Mouse (Mus musculus): ENCODE results near the gene Hsf4. TPM values are rescaled to one million over a fixed set of nuclear protein-coding genes. Genes with fewer than 3 reads are reported as not detected.
A peak's percentile ranks its signal among the peaks of the same experiment; 100 is the strongest.

Gene Hsf4
- polyA plus RNA-seq, 1 experiment from 2014 or later, result not detected

DNA sequence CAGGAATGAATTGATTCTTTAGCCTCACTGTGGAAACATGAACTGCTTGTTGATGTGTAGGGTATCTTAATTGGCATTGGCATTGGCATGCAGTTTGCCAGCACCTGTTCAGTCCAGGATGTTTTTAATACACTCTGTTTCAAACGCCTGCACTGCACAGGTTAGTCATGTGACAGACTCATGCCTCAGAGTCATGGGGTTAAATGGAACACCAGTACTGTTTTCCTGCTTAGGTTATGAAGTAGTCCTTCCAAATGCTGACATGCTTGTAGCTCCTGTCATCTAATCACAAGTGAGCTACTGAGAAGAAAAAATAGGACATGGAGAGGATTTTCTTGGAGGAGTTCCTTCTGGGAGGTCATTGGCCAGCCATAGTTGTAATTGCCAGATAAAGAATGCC is 34.4 kb upstream of the Hsf4 start:
- Histone ChIP-seq H3K9ac (ENCODE audit: low read depth, low read length) (no peak overlapping the region), H3K27ac (ENCODE audit: low read depth, low read length) (no peak overlapping the region), H3K4me3 (ENCODE audit: low read depth, low read length) (no peak overlapping the region), H3K4me1 (ENCODE audit: control insufficient read depth, insufficient read depth, low read length) (no peaks in the 10 kb centered on the region), H3K9me3 (replicated peaks; ENCODE audit: control insufficient read depth, low read length) (no peaks in the 10 kb centered on the region), H3K27me3 (ENCODE audit: control insufficient read depth, insufficient read depth, low read length) (no peaks in the 10 kb centered on the region), H3K36me3 (ENCODE audit: control insufficient read depth, insufficient read depth, low read length) (peaks cover 15% of the 10 kb centered on the region), H3K4me2 (no peak overlapping the region)
- 67% methylated on average over 1 of the region's 1 CpGs for WGBS (ENCODE audit: insufficient replicate concordance)
- no peak for ATAC-seq (replicated peaks; ENCODE audit: insufficient number of reproducible peaks, low FRiP score, low TSS enrichment)

- no peak for ATAC-seq (replicated peaks; ENCODE audit: insufficient number of reproducible peaks, low FRiP score, low TSS enrichment)
- H3K9ac ChIP-seq (ENCODE audit: low read depth, low read length), result no peak overlapping the region
- H3K4me1 ChIP-seq (ENCODE audit: control insufficient read depth, insufficient read depth, low read length), result no peaks in the 10 kb centered on the region
- no peaks in the 10 kb centered on the region for H3K27me3 ChIP-seq (ENCODE audit: control insufficient read depth, insufficient read depth, low read length)
- H3K9me3 ChIP-seq (replicated peaks; ENCODE audit: control insufficient read depth, low read length), result no peaks in the 10 kb centered on the region
- WGBS (ENCODE audit: insufficient replicate concordance), result 91% methylated on average over 14 of the region's 14 CpGs
- H3K4me2 ChIP-seq, result no peak overlapping the region
- no peak overlapping the region for H3K4me3 ChIP-seq (ENCODE audit: low read depth, low read length)
- no peak overlapping the region for H3K27ac ChIP-seq (ENCODE audit: low read depth, low read length)
- peaks cover 23% of the 10 kb centered on the region for H3K36me3 ChIP-seq (ENCODE audit: control insufficient read depth, insufficient read depth, low read length)
Measured at GRCm38 (mm10) chr8:105237442-105238142, 32.0 kb upstream of the Hsf4 start.

- Histone ChIP-seq H3K9ac (ENCODE audit: low read depth, low read length) (no peak overlapping the region), H3K4me1 (ENCODE audit: control insufficient read depth, insufficient read depth, low read length) (no peaks in the 10 kb centered on the region), H3K27ac (ENCODE audit: low read depth, low read length) (no peak overlapping the region), H3K4me3 (ENCODE audit: low read depth, low read length) (no peak overlapping the region), H3K4me2 (no peak overlapping the region), H3K27me3 (ENCODE audit: control insufficient read depth, insufficient read depth, low read length) (no peaks in the 10 kb centered on the region), H3K9me3 (replicated peaks; ENCODE audit: control insufficient read depth, low read length) (no peaks in the 10 kb centered on the region), H3K36me3 (ENCODE audit: control insufficient read depth, insufficient read depth, low read length) (peaks cover 23% of the 10 kb centered on the region)
- 93% methylated on average over 7 of the region's 7 CpGs for WGBS (ENCODE audit: insufficient replicate concordance)
- ATAC-seq (replicated peaks; ENCODE audit: insufficient number of reproducible peaks, low FRiP score, low TSS enrichment), result no peak
Measured at GRCm38 (mm10) chr8:105241016-105241415, 28.6 kb upstream of the Hsf4 start.

- no peak overlapping the region for H3K4me3 ChIP-seq (ENCODE audit: low read depth, low read length)
- peaks cover 18% of the 10 kb centered on the region for H3K4me1 ChIP-seq (ENCODE audit: control insufficient read depth, insufficient read depth, low read length)
- H3K4me2 ChIP-seq, result no peak overlapping the region
- no peak overlapping the region for H3K27ac ChIP-seq (ENCODE audit: low read depth, low read length)
- H3K27me3 ChIP-seq (ENCODE audit: control insufficient read depth, insufficient read depth, low read length), result peaks cover 12% of the 10 kb centered on the region
- H3K9me3 ChIP-seq (replicated peaks; ENCODE audit: control insufficient read depth, low read length), result no peaks in the 10 kb centered on the region
- no peak overlapping the region for H3K9ac ChIP-seq (ENCODE audit: low read depth, low read length)
- peaks cover 15% of the 10 kb centered on the region for H3K36me3 ChIP-seq (ENCODE audit: control insufficient read depth, insufficient read depth, low read length)
- WGBS (ENCODE audit: insufficient replicate concordance), result 85% methylated on average over 6 of the region's 6 CpGs
- ATAC-seq (replicated peaks; ENCODE audit: insufficient number of reproducible peaks, low FRiP score, low TSS enrichment), result no peak
Measured at GRCm38 (mm10) chr8:105251954-105252353, 17.6 kb upstream of the Hsf4 start.

- ATAC-seq (replicated peaks; ENCODE audit: insufficient number of reproducible peaks, low FRiP score, low TSS enrichment), result no peak
- peaks cover 14% of the 10 kb centered on the region for H3K36me3 ChIP-seq (ENCODE audit: control insufficient read depth, insufficient read depth, low read length)
- H3K9ac ChIP-seq (ENCODE audit: low read depth, low read length), result no peak overlapping the region
- H3K9me3 ChIP-seq (replicated peaks; ENCODE audit: control insufficient read depth, low read length), result no peaks in the 10 kb centered on the region
- H3K4me1 ChIP-seq (ENCODE audit: control insufficient read depth, insufficient read depth, low read length), result peaks cover 18% of the 10 kb centered on the region
- peak overlapping the region; percentile 98; the same call in 1 of the 2 replicates for H3K4me2 ChIP-seq
- no peak overlapping the region for H3K27ac ChIP-seq (ENCODE audit: low read depth, low read length)
- no peak overlapping the region for H3K4me3 ChIP-seq (ENCODE audit: low read depth, low read length)
- 67% methylated on average over 10 of the region's 10 CpGs for WGBS (ENCODE audit: insufficient replicate concordance)
- H3K27me3 ChIP-seq (ENCODE audit: control insufficient read depth, insufficient read depth, low read length), result peaks cover 13% of the 10 kb centered on the region
Measured at GRCm38 (mm10) chr8:105252680-105253537, 16.7 kb upstream of the Hsf4 start.

DNA sequence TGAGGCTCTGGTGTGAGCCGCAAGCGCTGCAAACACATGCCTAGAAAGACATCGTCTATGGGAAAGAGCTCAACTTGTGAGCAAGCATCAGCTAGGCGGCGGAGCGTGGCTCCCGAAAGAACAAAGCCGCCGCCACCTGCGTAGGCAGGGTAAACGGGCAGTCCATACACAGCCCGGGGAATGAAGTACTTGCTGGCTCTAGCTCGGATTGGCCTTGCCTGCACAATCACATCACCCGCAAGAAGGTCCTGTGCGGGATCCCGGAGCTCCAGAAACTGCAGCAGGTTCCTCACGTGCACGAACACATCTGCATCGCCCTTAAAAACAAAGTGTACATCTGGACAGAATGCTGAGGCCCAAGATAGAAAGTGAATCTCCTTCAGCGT is 15.8 kb upstream of the Hsf4 start:
- 0 out of 2 replicates have a peak overlapping the region, but pooled peaks have one; percentile 1 for H3K9ac ChIP-seq (ENCODE audit: low read depth, low read length)
- ATAC-seq (replicated peaks; ENCODE audit: insufficient number of reproducible peaks, low FRiP score, low TSS enrichment), result no peak
- peaks cover 21% of the 10 kb centered on the region for H3K27me3 ChIP-seq (ENCODE audit: control insufficient read depth, insufficient read depth, low read length)
- peaks cover 11% of the 10 kb centered on the region for H3K36me3 ChIP-seq (ENCODE audit: control insufficient read depth, insufficient read depth, low read length)
- no peaks in the 10 kb centered on the region for H3K9me3 ChIP-seq (replicated peaks; ENCODE audit: control insufficient read depth, low read length)
- WGBS (ENCODE audit: insufficient replicate concordance), result 44% methylated on average over 20 of the region's 20 CpGs
- H3K4me2 ChIP-seq, result peak overlapping the region; percentile 98
- peak overlapping the region; percentile 72 for H3K4me3 ChIP-seq (ENCODE audit: low read depth, low read length)
- H3K27ac ChIP-seq (ENCODE audit: low read depth, low read length), result no peak overlapping the region
- peaks cover 19% of the 10 kb centered on the region for H3K4me1 ChIP-seq (ENCODE audit: control insufficient read depth, insufficient read depth, low read length)

- Histone ChIP-seq H3K36me3 (ENCODE audit: control insufficient read depth, insufficient read depth, low read length) (peaks cover 11% of the 10 kb centered on the region), H3K9me3 (replicated peaks; ENCODE audit: control insufficient read depth, low read length) (no peaks in the 10 kb centered on the region), H3K9ac (ENCODE audit: low read depth, low read length) (peak overlapping the region; percentile 79), H3K4me2 (peak overlapping the region; percentile 98), H3K4me3 (ENCODE audit: low read depth, low read length) (peak overlapping the region; percentile 72), H3K27ac (ENCODE audit: low read depth, low read length) (0 out of 2 replicates have a peak overlapping the region, but pooled peaks have one; percentile 37), H3K27me3 (ENCODE audit: control insufficient read depth, insufficient read depth, low read length) (peaks cover 27% of the 10 kb centered on the region), H3K4me1 (ENCODE audit: control insufficient read depth, insufficient read depth, low read length) (peaks cover 25% of the 10 kb centered on the region)
- peak; percentile 72 for ATAC-seq (replicated peaks; ENCODE audit: insufficient number of reproducible peaks, low FRiP score, low TSS enrichment)
- WGBS (ENCODE audit: insufficient replicate concordance), result 1% methylated on average over 72 of the region's 74 CpGs
Measured at GRCm38 (mm10) chr8:105254152-105254965, 15.2 kb upstream of the Hsf4 start.

- Histone ChIP-seq H3K36me3 (ENCODE audit: control insufficient read depth, insufficient read depth, low read length) (peaks cover 8% of the 10 kb centered on the region), H3K9me3 (replicated peaks; ENCODE audit: control insufficient read depth, low read length) (no peaks in the 10 kb centered on the region), H3K27ac (ENCODE audit: low read depth, low read length) (0 out of 2 replicates have a peak within 1 kb of the TSS, but pooled peaks have one; percentile 37), H3K9ac (ENCODE audit: low read depth, low read length) (peak within 1 kb of the TSS; percentile 79), H3K4me3 (ENCODE audit: low read depth, low read length) (peak within 1 kb of the TSS; percentile 72), H3K4me1 (ENCODE audit: control insufficient read depth, insufficient read depth, low read length) (peaks cover 25% of the 10 kb centered on the region), H3K27me3 (ENCODE audit: control insufficient read depth, insufficient read depth, low read length) (peaks cover 32% of the 10 kb centered on the region), H3K4me2 (peak within 1 kb of the TSS; percentile 98)
- peak; percentile 60 for ATAC-seq (replicated peaks; ENCODE audit: insufficient number of reproducible peaks, low FRiP score, low TSS enrichment)
- WGBS (ENCODE audit: insufficient replicate concordance), result 1% methylated on average over 14 of the region's 14 CpGs
Measured at GRCm38 (mm10) chr8:105254966-105255350, 14.6 kb upstream of the Hsf4 start, which contains the start of gene B3gnt9. Gene B3gnt9 (minus strand): TSS chr8:105255153.
